15 mouse cellular contexts compared by ENCODE assay signal in the genomic region with DNA sequence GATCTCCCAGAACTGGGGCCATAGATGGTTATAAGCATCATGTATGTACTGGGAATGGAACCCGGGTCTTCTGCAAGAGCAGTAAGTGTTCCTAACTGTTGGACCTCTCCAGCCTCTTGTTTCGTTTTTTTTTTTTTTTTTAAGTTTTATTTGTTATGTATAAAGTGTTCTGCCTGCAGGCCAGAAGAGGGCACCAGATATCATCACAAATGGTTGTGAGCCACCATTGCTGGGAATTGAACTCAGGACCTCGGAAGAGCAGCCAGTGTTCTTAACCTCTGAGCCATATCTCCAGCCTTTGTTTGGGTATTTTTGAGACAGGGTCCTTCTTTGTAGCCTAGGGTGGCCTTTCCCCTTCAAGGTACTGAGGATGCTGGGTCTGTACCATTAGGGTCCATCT. TPM values are rescaled to one million over a fixed set of nuclear protein-coding genes. Genes with fewer than 3 reads are reported as not detected.
A peak's percentile ranks its signal among the peaks of the same experiment; 100 is the strongest.
DNase-seq lines count a peak whose midpoint lies in the region; ATAC-seq and TF ChIP-seq lines count a peak whose summit lies in the region.
"Had no signal": no experiment of that assay in that cellular context is flagged by ENCODE, and none has a peak within 500 bp of the region (broad histone marks: within the 10 kb centered on the region; RNA-seq: fewer than 3 reads in every experiment).

No protein-coding gene starts in this region.

- no peak for TF ChIP-seq POLR2A in liver, adult 2 months (IDR thresholded peaks at IDR 0.05; ENCODE audit: extremely low read depth, insufficient read depth, low read length)

- H3K4me3 ChIP-seq in forebrain, postnatal 0 days (ENCODE audit: low read depth, low read length): no peak overlapping the region
- H3K4me3 ChIP-seq in forebrain, embryonic 13.5 days: no peak overlapping the region
- H3K4me3 ChIP-seq in liver, adult 2 months (ENCODE audit: insufficient read depth, low read depth, low read length): no peak overlapping the region
- no peak overlapping the region for H3K4me3 ChIP-seq in liver, embryonic 14.5 days (ENCODE audit: insufficient read depth in 1 of 2, low read depth in 2 of 2, low read length in 2 of 2)
- H3K4me3 ChIP-seq: embryonic facial prominence, embryonic 10.5 days; forebrain, embryonic 10.5 days; stomach, embryonic 15.5 days had no signal

- TF ChIP-seq CTCF in forebrain, postnatal 0 days (IDR thresholded peaks at IDR 0.05; ENCODE audit: low read depth): peak; percentile 17; the same call in 1 of the 2 replicates
- 0 out of 2 replicates have a peak, but pooled peaks have one; percentile 4 for TF ChIP-seq CTCF in liver, adult 2 months (IDR thresholded peaks at IDR 0.05; ENCODE audit: low read depth, low read length)
- TF ChIP-seq CTCF in liver, embryonic 14.5 days (IDR thresholded peaks at IDR 0.05; ENCODE audit: low read depth): peak; percentile 52

- TF ChIP-seq EP300 in liver, embryonic 14.5 days (IDR thresholded peaks at IDR 0.05; ENCODE audit: low read depth): no peak

- no peak overlapping the region for H3K4me2 ChIP-seq in forebrain, postnatal 0 days (ENCODE audit: low read depth)
- H3K4me2 ChIP-seq in forebrain, embryonic 13.5 days: no peak overlapping the region
- no peak overlapping the region for H3K4me2 ChIP-seq in liver, embryonic 14.5 days (ENCODE audit: low read depth)
- H3K4me2 ChIP-seq: stomach, embryonic 15.5 days had no signal

- H3K27me3 ChIP-seq in forebrain, postnatal 0 days (ENCODE audit: insufficient read depth, low read length): no peaks in the 10 kb centered on the region
- H3K27me3 ChIP-seq in forebrain, embryonic 13.5 days: no peaks in the 10 kb centered on the region
- no peaks in the 10 kb centered on the region for H3K27me3 ChIP-seq in liver, adult 2 months (ENCODE audit: control insufficient read depth, insufficient read depth, low read length)
- no peaks in the 10 kb centered on the region for H3K27me3 ChIP-seq in liver, embryonic 14.5 days (ENCODE audit: control insufficient read depth, insufficient read depth, low read length)
- H3K27me3 ChIP-seq: stomach, embryonic 15.5 days had no signal

- H3K27ac ChIP-seq in forebrain, postnatal 0 days (ENCODE audit: low read depth, low read length): no peak overlapping the region
- no peak overlapping the region for H3K27ac ChIP-seq in forebrain, embryonic 13.5 days
- H3K27ac ChIP-seq in liver, adult 2 months (replicated peaks; ENCODE audit: insufficient read depth, low read depth, low read length): peak overlapping the region; percentile 55
- H3K27ac ChIP-seq in liver, embryonic 14.5 days: no peak overlapping the region
- H3K27ac ChIP-seq: embryonic facial prominence, embryonic 10.5 days; forebrain, embryonic 10.5 days; stomach, embryonic 15.5 days had no signal

- no peak overlapping the region for H3K9ac ChIP-seq in forebrain, postnatal 0 days
- no peak overlapping the region for H3K9ac ChIP-seq in forebrain, embryonic 13.5 days
- no peak overlapping the region for H3K9ac ChIP-seq in liver, adult 2 months (ENCODE audit: low read depth, low read length)
- no peak overlapping the region for H3K9ac ChIP-seq in liver, embryonic 14.5 days (replicated peaks)
- H3K9ac ChIP-seq: stomach, embryonic 15.5 days had no signal

- H3K4me1 ChIP-seq in forebrain, postnatal 0 days (ENCODE audit: insufficient read depth): no peaks in the 10 kb centered on the region
- peaks cover 3% of the 10 kb centered on the region for H3K4me1 ChIP-seq in forebrain, embryonic 13.5 days
- peaks cover 78% of the 10 kb centered on the region for H3K4me1 ChIP-seq in liver, adult 2 months (ENCODE audit: control insufficient read depth, insufficient read depth, low read length)
- peaks cover 17 to 68% of the 10 kb centered on the region in 2 experiments for H3K4me1 ChIP-seq in liver, embryonic 14.5 days (replicated peaks; ENCODE audit: control insufficient read depth in 2 of 2, insufficient read depth in 2 of 2, low read length in 1 of 2)

- DNase-seq in forebrain, postnatal 0 days: no peak
- DNase-seq in liver, adult 2 months (ENCODE audit: extremely low read depth, low read depth, low spot score): no peak
- no peak for DNase-seq in liver
- peak; percentile 49 for DNase-seq in CD4-positive helper T cell, adult 2 months (ENCODE audit: low read depth, low spot score)
- no peak for DNase-seq in liver, embryonic 14.5 days (ENCODE audit: low read depth in 3 of 3, low spot score in 3 of 3)
- no peak for DNase-seq in spleen, postnatal 10 days (ENCODE audit: low spot score in 2 of 2)
- DNase-seq: cerebellum, adult 18-20 months; gastrocnemius, postnatal 14 days; right cerebral cortex, postnatal 25 days had no signal

- peaks cover 49% of the 10 kb centered on the region for H3K79me2 ChIP-seq in liver, adult 2 months (ENCODE audit: control insufficient read depth, insufficient read depth, low read length)

- H3K36me3 ChIP-seq in forebrain, postnatal 0 days (ENCODE audit: insufficient read depth): no peaks in the 10 kb centered on the region
- no peaks in the 10 kb centered on the region for H3K36me3 ChIP-seq in forebrain, embryonic 13.5 days (ENCODE audit: poor library complexity, severe bottlenecking)
- no peaks in the 10 kb centered on the region for H3K36me3 ChIP-seq in liver, adult 2 months (ENCODE audit: control insufficient read depth, insufficient read depth, low read length)
- no peaks in the 10 kb centered on the region for H3K36me3 ChIP-seq in liver, embryonic 14.5 days (replicated peaks; ENCODE audit: control insufficient read depth, insufficient read depth, low read depth)

- no peak for ATAC-seq in forebrain, postnatal 0 days
- ATAC-seq in forebrain, embryonic 13.5 days: no peak
- ATAC-seq in liver, embryonic 14.5 days (ENCODE audit: insufficient read depth): no peak
- no peak for ATAC-seq in erythroid progenitor cell, adult 5-6 weeks (replicated peaks; ENCODE audit: low FRiP score, poor library complexity, severe bottlenecking)
- ATAC-seq: intestine, embryonic 16.5 days had no signal

- WGBS in forebrain, postnatal 0 days: 75% methylated on average over 3 of the region's 3 CpGs
- 85% methylated on average over 3 of the region's 3 CpGs for WGBS in forebrain, embryonic 13.5 days
- WGBS in liver, adult 2 months: 57% methylated on average over 3 of the region's 3 CpGs
- WGBS in liver, embryonic 14.5 days (ENCODE audit: insufficient replicate concordance): 46% methylated on average over 3 of the region's 3 CpGs

- no peaks in the 10 kb centered on the region for H3K9me3 ChIP-seq in forebrain, postnatal 0 days (ENCODE audit: low read length)
- no peaks in the 10 kb centered on the region for H3K9me3 ChIP-seq in forebrain, embryonic 13.5 days (replicated peaks)
- no peaks in the 10 kb centered on the region for H3K9me3 ChIP-seq in liver, embryonic 14.5 days (ENCODE audit: control insufficient read depth, low read length)
- H3K9me3 ChIP-seq: embryonic facial prominence, embryonic 10.5 days; forebrain, embryonic 10.5 days; stomach, embryonic 15.5 days had no signal

RNA-seq across cellular contexts. Expression of a gene that starts 19.7 kb away (rescaled TPM):
- 16.2 and 18.4 TPM in 2 replicates for total RNA-seq in forebrain, postnatal 0 days (2014; rRNA removed)
- 9.7 and 11.0 TPM in 2 replicates for polyA plus RNA-seq in forebrain, postnatal 0 days (2015; fragmentation: Nextera tagmentation; extraction: Ambion mirVana)
- 16.5 and 16.6 TPM in 2 replicates for polyA plus RNA-seq in forebrain, embryonic 13.5 days (2015; fragmentation: Nextera tagmentation; extraction: Ambion mirVana)
- 10.0 and 13.6 TPM in 2 replicates for total RNA-seq in liver, adult 2 months (2014; rRNA removed)
- polyA plus RNA-seq in liver, adult 2 months (2012; rRNA removed): 19.6 and 25.0 TPM in 2 replicates
- polyA plus RNA-seq in liver, embryonic 14.5 days (2012; rRNA removed): 8.9 and 9.6 TPM in 2 replicates
- 7.7 and 9.2 TPM in 2 replicates for polyA plus RNA-seq in liver, embryonic 14.5 days (2014; fragmentation: Nextera tagmentation; extraction: Ambion mirVana)
- total RNA-seq in erythroid progenitor cell, adult 5-6 weeks (2015; ENCODE audit: low replicate concordance): 10.5 and 22.3 TPM in 2 replicates
- total RNA-seq in erythroid progenitor cell, adult 5-6 weeks (2017; ENCODE audit: low replicate concordance): 2.8 and 15.5 TPM in 2 replicates

RNA-seq across cellular contexts. Expression of a gene that starts 31.2 kb away (rescaled TPM):
- total RNA-seq in forebrain, postnatal 0 days (2014; rRNA removed): 39.1 and 43.5 TPM in 2 replicates
- polyA plus RNA-seq in forebrain, postnatal 0 days (2015; fragmentation: Nextera tagmentation; extraction: Ambion mirVana): 51.6 and 51.9 TPM in 2 replicates
- polyA plus RNA-seq in forebrain, embryonic 13.5 days (2015; fragmentation: Nextera tagmentation; extraction: Ambion mirVana): 52.5 and 53.6 TPM in 2 replicates
- total RNA-seq in liver, adult 2 months (2014; rRNA removed): 36.7 and 42.6 TPM in 2 replicates
- polyA plus RNA-seq in liver, adult 2 months (2012; rRNA removed): 68.4 and 72.3 TPM in 2 replicates
- 28.9 and 30.8 TPM in 2 replicates for polyA plus RNA-seq in liver, embryonic 14.5 days (2012; rRNA removed)
- 32.6 and 33.3 TPM in 2 replicates for polyA plus RNA-seq in liver, embryonic 14.5 days (2014; fragmentation: Nextera tagmentation; extraction: Ambion mirVana)
- total RNA-seq in erythroid progenitor cell, adult 5-6 weeks (2015; ENCODE audit: low replicate concordance): 27.8 and 34.4 TPM in 2 replicates
- 11.8 and 14.4 TPM in 2 replicates for total RNA-seq in erythroid progenitor cell, adult 5-6 weeks (2017; ENCODE audit: low replicate concordance)

RNA-seq across cellular contexts. Expression of a gene that starts 31.5 kb away (rescaled TPM):
- 559 and 592 TPM in 2 replicates for total RNA-seq in forebrain, postnatal 0 days (2014; rRNA removed)
- polyA plus RNA-seq in forebrain, postnatal 0 days (2015; fragmentation: Nextera tagmentation; extraction: Ambion mirVana): 385 and 426 TPM in 2 replicates
- polyA plus RNA-seq in forebrain, embryonic 13.5 days (2015; fragmentation: Nextera tagmentation; extraction: Ambion mirVana): 357 and 385 TPM in 2 replicates
- total RNA-seq in liver, adult 2 months (2014; rRNA removed): 271 and 321 TPM in 2 replicates
- polyA plus RNA-seq in liver, adult 2 months (2012; rRNA removed): 455 and 489 TPM in 2 replicates
- 140 and 149 TPM in 2 replicates for polyA plus RNA-seq in liver, embryonic 14.5 days (2012; rRNA removed)
- polyA plus RNA-seq in liver, embryonic 14.5 days (2014; fragmentation: Nextera tagmentation; extraction: Ambion mirVana): 114 and 135 TPM in 2 replicates
- 28.9 and 45.8 TPM in 2 replicates for total RNA-seq in erythroid progenitor cell, adult 5-6 weeks (2015; ENCODE audit: low replicate concordance)
- 74.7 and 94.6 TPM in 2 replicates for total RNA-seq in erythroid progenitor cell, adult 5-6 weeks (2017; ENCODE audit: low replicate concordance)

RNA-seq across cellular contexts. Expression of a gene that starts 35.2 kb away (rescaled TPM):
- 127 and 136 TPM in 2 replicates for total RNA-seq in forebrain, postnatal 0 days (2014; rRNA removed)
- polyA plus RNA-seq in forebrain, postnatal 0 days (2015; fragmentation: Nextera tagmentation; extraction: Ambion mirVana): 93.3 and 106 TPM in 2 replicates
- polyA plus RNA-seq in forebrain, embryonic 13.5 days (2015; fragmentation: Nextera tagmentation; extraction: Ambion mirVana): 87.1 and 105 TPM in 2 replicates
- total RNA-seq in liver, adult 2 months (2014; rRNA removed): 3.2 and 6.4 TPM in 2 replicates
- polyA plus RNA-seq in liver, adult 2 months (2012; rRNA removed): 9.4 and 16.6 TPM in 2 replicates
- 61.3 and 62.4 TPM in 2 replicates for polyA plus RNA-seq in liver, embryonic 14.5 days (2012; rRNA removed)
- 30.2 and 34.2 TPM in 2 replicates for polyA plus RNA-seq in liver, embryonic 14.5 days (2014; fragmentation: Nextera tagmentation; extraction: Ambion mirVana)
- 5.8 and 15.9 TPM in 2 replicates for total RNA-seq in erythroid progenitor cell, adult 5-6 weeks (2015; ENCODE audit: low replicate concordance)
- 2.5 and 8.0 TPM in 2 replicates for total RNA-seq in erythroid progenitor cell, adult 5-6 weeks (2017; ENCODE audit: low replicate concordance)

RNA-seq across cellular contexts. Expression of a gene that starts 48.4 kb away (rescaled TPM):
- total RNA-seq in forebrain, postnatal 0 days (2014; rRNA removed): 459 and 595 TPM in 2 replicates
- polyA plus RNA-seq in forebrain, postnatal 0 days (2015; fragmentation: Nextera tagmentation; extraction: Ambion mirVana): 808 and 1,035 TPM in 2 replicates
- polyA plus RNA-seq in forebrain, embryonic 13.5 days (2015; fragmentation: Nextera tagmentation; extraction: Ambion mirVana): 812 and 920 TPM in 2 replicates
- 750 and 1,062 TPM in 2 replicates for total RNA-seq in liver, adult 2 months (2014; rRNA removed)
- polyA plus RNA-seq in liver, adult 2 months (2012; rRNA removed): 596 and 770 TPM in 2 replicates
- polyA plus RNA-seq in liver, embryonic 14.5 days (2012; rRNA removed): 553 and 870 TPM in 2 replicates
- polyA plus RNA-seq in liver, embryonic 14.5 days (2014; fragmentation: Nextera tagmentation; extraction: Ambion mirVana): 738 and 773 TPM in 2 replicates
- total RNA-seq in erythroid progenitor cell, adult 5-6 weeks (2015; ENCODE audit: low replicate concordance): 1,194 and 1,251 TPM in 2 replicates
- 418 and 1,480 TPM in 2 replicates for total RNA-seq in erythroid progenitor cell, adult 5-6 weeks (2017; ENCODE audit: low replicate concordance)
